Mouse (Mus musculus) bone marrow, adult 2 months (tissue): Measurements from ENCODE around the gene Gpbp1.

Experiments used
- CTCF ChIP-seq: fragments of 200-500 bp; IDR thresholded peaks from 2 replicates; pipeline ENCODE4 v1.5.1; 2011; ENCODE audit warnings: low read length, control low read depth; ENCODE audit not compliant: control insufficient read depth, insufficient read depth
- POLR2A ChIP-seq: fragments of 200-500 bp; IDR thresholded peaks from 2 replicates; pipeline ENCODE4 v1.6.1; 2011; ENCODE audit warnings: low read depth, mild to moderate bottlenecking, control low read depth, low read length, borderline replicate concordance; ENCODE audit not compliant: control insufficient read depth

- no peak for TF ChIP-seq POLR2A
- TF ChIP-seq CTCF = no peak
Observed at GRCm38 (mm10) chr13:111461424-111461823, 28.5 kb downstream of the Gpbp1 start.
